Mouse (Mus musculus): ENCODE measurements at regions not wholly inside any gene's neighbourhood (a gene's known extent, or its start where the extent isn't known, plus 50 kb on each side); places are given as distances from the start of the nearest gene placed in this dataset.

- Histone ChIP-seq H3K27me3 (no peaks in the 10 kb centered on the region), H3K4me1 (replicated peaks) (no peaks in the 10 kb centered on the region), H3K36me3 (no peaks in the 10 kb centered on the region), H3K27ac (no peak overlapping the region), H3K9ac (no peak overlapping the region), H3K4me3 (replicated peaks) (no peak overlapping the region), H3K4me2 (no peak overlapping the region), H3K9me3 (replicated peaks) (no peaks in the 10 kb centered on the region)
- ATAC-seq (ENCODE audit: low read depth) (peak; percentile 68), DNase-seq (no peak)
- 36% methylated on average over 3 of the region's 3 CpGs for whole genome bisulfite sequencing (ENCODE audit: insufficient replicate concordance)
These were observed 638.9 kb downstream of the Stpg2 start for GRCm38 (mm10) chr3:139844443-139844842.

GRCm38 (mm10) chr3:139847826-139848225 lies 642.3 kb downstream of the Stpg2 start:
- Histone ChIP-seq H3K9ac (no peak overlapping the region), H3K4me3 (replicated peaks) (no peak overlapping the region), H3K4me2 (no peak overlapping the region), H3K9me3 (replicated peaks) (no peaks in the 10 kb centered on the region), H3K27ac (no peak overlapping the region), H3K36me3 (no peaks in the 10 kb centered on the region), H3K4me1 (replicated peaks) (no peaks in the 10 kb centered on the region), H3K27me3 (no peaks in the 10 kb centered on the region)
- DNase-seq = no peak
- 58% methylated on average over 5 of the region's 5 CpGs for WGBS (ENCODE audit: insufficient replicate concordance)
- no peak for ATAC-seq (ENCODE audit: low read depth)

- Histone ChIP-seq H3K9me3 (replicated peaks) (no peaks in the 10 kb centered on the region), H3K9ac (no peak overlapping the region), H3K4me3 (replicated peaks) (no peak overlapping the region), H3K4me1 (replicated peaks) (no peaks in the 10 kb centered on the region), H3K4me2 (no peak overlapping the region), H3K27me3 (no peaks in the 10 kb centered on the region), H3K36me3 (no peaks in the 10 kb centered on the region), H3K27ac (no peak overlapping the region)
- DNase-seq = no peak
- 60% methylated on average over 16 of the region's 16 CpGs for WGBS (ENCODE audit: insufficient replicate concordance)
- ATAC-seq (ENCODE audit: low read depth) = no peak
These were observed 654.6 kb downstream of the Stpg2 start for GRCm38 (mm10) chr3:139859966-139860635.

- H3K27me3 ChIP-seq = no peaks in the 10 kb centered on the region
- H3K4me1 ChIP-seq (replicated peaks) = no peaks in the 10 kb centered on the region
- H3K9ac ChIP-seq = no peak overlapping the region
- no peak overlapping the region for H3K27ac ChIP-seq
- H3K4me3 ChIP-seq (replicated peaks) = no peak overlapping the region
- no peak overlapping the region for H3K4me2 ChIP-seq
- H3K9me3 ChIP-seq (replicated peaks) = no peaks in the 10 kb centered on the region
- H3K36me3 ChIP-seq = no peaks in the 10 kb centered on the region
- DNase-seq = no peak
- 71% methylated on average over 9 of the region's 9 CpGs for WGBS (ENCODE audit: insufficient replicate concordance)
- no peak for ATAC-seq (ENCODE audit: low read depth)
These were observed 655.4 kb downstream of the Stpg2 start for GRCm38 (mm10) chr3:139860831-139861371.

GRCm38 (mm10) chr3:139866329-139866728 lies 660.8 kb downstream of the Stpg2 start:
- no peak overlapping the region for H3K4me3 ChIP-seq (replicated peaks)
- H3K9ac ChIP-seq = no peak overlapping the region
- H3K9me3 ChIP-seq (replicated peaks) = no peaks in the 10 kb centered on the region; the same call in 1 of the 2 replicates
- no peak overlapping the region for H3K4me2 ChIP-seq
- H3K27me3 ChIP-seq = no peaks in the 10 kb centered on the region
- no peaks in the 10 kb centered on the region for H3K4me1 ChIP-seq (replicated peaks)
- H3K27ac ChIP-seq = no peak overlapping the region
- DNase-seq = no peak
- ATAC-seq (ENCODE audit: low read depth) = no peak
- H3K36me3 ChIP-seq = no peaks in the 10 kb centered on the region

- ATAC-seq (ENCODE audit: low read depth) (no peak), DNase-seq (no peak)
- no peaks in the 10 kb centered on the region; the same call in 1 of the 2 replicates for H3K9me3 ChIP-seq (replicated peaks)
- H3K4me2 ChIP-seq = no peak overlapping the region
- H3K36me3 ChIP-seq = no peaks in the 10 kb centered on the region
- H3K27ac ChIP-seq = no peak overlapping the region
- H3K27me3 ChIP-seq = no peaks in the 10 kb centered on the region
- no peak overlapping the region for H3K4me3 ChIP-seq (replicated peaks)
- no peaks in the 10 kb centered on the region for H3K4me1 ChIP-seq (replicated peaks)
- 64% methylated on average over 4 of the region's 4 CpGs for WGBS (ENCODE audit: insufficient replicate concordance)
- no peak overlapping the region for H3K9ac ChIP-seq
These were observed 661.5 kb downstream of the Stpg2 start for GRCm38 (mm10) chr3:139867030-139867429.

GRCm38 (mm10) chr3:139867499-139867898 lies 662.0 kb downstream of the Stpg2 start:
- 62% methylated on average over 3 of the region's 3 CpGs for WGBS (ENCODE audit: insufficient replicate concordance)
- Histone ChIP-seq H3K36me3 (no peaks in the 10 kb centered on the region), H3K4me3 (replicated peaks) (no peak overlapping the region), H3K9me3 (replicated peaks) (no peaks in the 10 kb centered on the region; the same call in 1 of the 2 replicates), H3K27me3 (no peaks in the 10 kb centered on the region), H3K4me2 (no peak overlapping the region), H3K4me1 (replicated peaks) (no peaks in the 10 kb centered on the region), H3K9ac (no peak overlapping the region), H3K27ac (no peak overlapping the region)
- no peak for DNase-seq
- ATAC-seq (ENCODE audit: low read depth) = no peak

GRCm38 (mm10) chr3:139869779-139870178 lies 664.3 kb downstream of the Stpg2 start:
- 55% methylated on average over 3 of the region's 3 CpGs for WGBS (ENCODE audit: insufficient replicate concordance)

GRCm38 (mm10) chr3:139885942-139886860 lies 680.7 kb downstream of the Stpg2 start:
- Histone ChIP-seq H3K4me1 (replicated peaks) (no peaks in the 10 kb centered on the region), H3K9ac (no peak overlapping the region), H3K27me3 (no peaks in the 10 kb centered on the region), H3K4me2 (no peak overlapping the region), H3K36me3 (no peaks in the 10 kb centered on the region), H3K27ac (no peak overlapping the region), H3K9me3 (replicated peaks) (no peaks in the 10 kb centered on the region), H3K4me3 (replicated peaks) (no peak overlapping the region)
- 51% methylated on average over 14 of the region's 14 CpGs for WGBS (ENCODE audit: insufficient replicate concordance)
- DNase-seq = no peak
- ATAC-seq (ENCODE audit: low read depth) = no peak

More at GRCm38 (mm10) chr3:139869779-139870178, 664.3 kb downstream of the Stpg2 start:
- Histone ChIP-seq H3K9ac (no peak overlapping the region), H3K4me2 (no peak overlapping the region), H3K4me3 (replicated peaks) (no peak overlapping the region), H3K27me3 (no peaks in the 10 kb centered on the region), H3K4me1 (replicated peaks) (no peaks in the 10 kb centered on the region), H3K27ac (no peak overlapping the region), H3K9me3 (replicated peaks) (no peaks in the 10 kb centered on the region; the same call in 1 of the 2 replicates), H3K36me3 (no peaks in the 10 kb centered on the region)
- ATAC-seq (ENCODE audit: low read depth) (no peak), DNase-seq (no peak)

GRCm38 (mm10) chr3:139887265-139887664 lies 681.8 kb downstream of the Stpg2 start:
- H3K4me3 ChIP-seq (replicated peaks) = no peak overlapping the region
- H3K9me3 ChIP-seq (replicated peaks) = no peaks in the 10 kb centered on the region
- no peak for DNase-seq
- no peaks in the 10 kb centered on the region for H3K4me1 ChIP-seq (replicated peaks)
- 69% methylated on average over 5 of the region's 5 CpGs for WGBS (ENCODE audit: insufficient replicate concordance)
- no peaks in the 10 kb centered on the region for H3K36me3 ChIP-seq
- no peak overlapping the region for H3K9ac ChIP-seq
- no peak overlapping the region for H3K4me2 ChIP-seq
- H3K27ac ChIP-seq = no peak overlapping the region
- no peak for ATAC-seq (ENCODE audit: low read depth)
- H3K27me3 ChIP-seq = no peaks in the 10 kb centered on the region

GRCm38 (mm10) chr3:139888537-139888936 lies 683.0 kb downstream of the Stpg2 start:
- no peak overlapping the region for H3K27ac ChIP-seq
- ATAC-seq (ENCODE audit: low read depth) (no peak), DNase-seq (no peak)
- no peaks in the 10 kb centered on the region for H3K36me3 ChIP-seq
- H3K4me2 ChIP-seq = no peak overlapping the region
- no peaks in the 10 kb centered on the region for H3K27me3 ChIP-seq
- no peaks in the 10 kb centered on the region for H3K4me1 ChIP-seq (replicated peaks)
- no peaks in the 10 kb centered on the region for H3K9me3 ChIP-seq (replicated peaks)
- H3K4me3 ChIP-seq (replicated peaks) = no peak overlapping the region
- no peak overlapping the region for H3K9ac ChIP-seq
- WGBS (ENCODE audit: insufficient replicate concordance) = 24% methylated on average over 1 of the region's 1 CpGs

Measured in liver, embryonic 13.5 days (tissue).